Comparison of ENCODE assay signal across 7 mouse cellular contexts in genomic region chr5:120711827-120712226, GRCm38 (mm10). TPM values are rescaled to one million over a fixed set of nuclear protein-coding genes. Genes with fewer than 3 reads are reported as not detected.
DNase-seq lines count a peak whose midpoint lies in the region; ATAC-seq and TF ChIP-seq lines count a peak whose summit lies in the region.

Dtx1 (minus strand) TSS chr5:120711927.

- peak within 1 kb of the TSS; percentile 84 for H3K4me2 ChIP-seq in lung, embryonic 14.5 days
- peak within 1 kb of the TSS; percentile 91 for H3K4me2 ChIP-seq in forebrain, embryonic 12.5 days
- peak within 1 kb of the TSS; percentile 80 for H3K4me2 ChIP-seq in neural tube, embryonic 12.5 days (replicated peaks)

- no peaks in the 10 kb centered on the region for H3K9me3 ChIP-seq in lung, embryonic 14.5 days (ENCODE audit: low read depth, low read length)
- H3K9me3 ChIP-seq in forebrain, embryonic 12.5 days = no peaks in the 10 kb centered on the region
- no peaks in the 10 kb centered on the region for H3K9me3 ChIP-seq in neural tube, embryonic 12.5 days

- DNase-seq in lung, embryonic 14.5 days = no peak
- DNase-seq in lung, postnatal 14 days = no peak
- DNase-seq in layer of hippocampus, postnatal 14 days (ENCODE audit: low spot score in 2 of 2) = no peak
- DNase-seq in ovary, adult 18-20 months (ENCODE audit: low spot score) = no peak
- no peak for DNase-seq in Muller cell, postnatal 12 days (ENCODE audit: inconsistent ontology term)

- 35% methylated on average over 3 of the region's 3 CpGs for WGBS in lung, embryonic 14.5 days
- 26% methylated on average over 3 of the region's 3 CpGs for WGBS in forebrain, embryonic 12.5 days
- 32% methylated on average over 3 of the region's 3 CpGs for WGBS in neural tube, embryonic 12.5 days

- H3K27me3 ChIP-seq in lung, embryonic 14.5 days (ENCODE audit: insufficient read depth, low read length) = peaks cover 48% of the 10 kb centered on the region
- H3K27me3 ChIP-seq in forebrain, embryonic 12.5 days = peaks cover 91% of the 10 kb centered on the region
- H3K27me3 ChIP-seq in neural tube, embryonic 12.5 days (replicated peaks) = peaks cover 78% of the 10 kb centered on the region

- peak within 1 kb of the TSS; percentile 46 for H3K4me3 ChIP-seq in lung, embryonic 14.5 days (ENCODE audit: low read depth, low read length)
- peak within 1 kb of the TSS; percentile 64 for H3K4me3 ChIP-seq in forebrain, embryonic 12.5 days (replicated peaks)
- peak within 1 kb of the TSS; percentile 57 for H3K4me3 ChIP-seq in neural tube, embryonic 12.5 days

- no peak for ATAC-seq in lung, embryonic 14.5 days (ENCODE audit: insufficient read depth)
- ATAC-seq in forebrain, embryonic 12.5 days (ENCODE audit: low FRiP score) = no peak
- ATAC-seq in neural tube, embryonic 12.5 days (ENCODE audit: low FRiP score, low read depth) = no peak

- H3K4me1 ChIP-seq in lung, embryonic 14.5 days (ENCODE audit: insufficient read depth) = 0 out of 2 replicates have a peak, but pooled peaks cover 3% of the 10 kb centered on the region
- peaks cover 27% of the 10 kb centered on the region for H3K4me1 ChIP-seq in forebrain, embryonic 12.5 days
- peaks cover 26% of the 10 kb centered on the region for H3K4me1 ChIP-seq in neural tube, embryonic 12.5 days

- no peak within 1 kb of the TSS for H3K27ac ChIP-seq in lung, embryonic 14.5 days (ENCODE audit: low read depth)
- peak within 1 kb of the TSS; percentile 43 for H3K27ac ChIP-seq in forebrain, embryonic 12.5 days
- peak within 1 kb of the TSS; percentile 39 for H3K27ac ChIP-seq in neural tube, embryonic 12.5 days

- no peaks in the 10 kb centered on the region for H3K36me3 ChIP-seq in lung, embryonic 14.5 days (ENCODE audit: insufficient read depth)
- no peaks in the 10 kb centered on the region for H3K36me3 ChIP-seq in forebrain, embryonic 12.5 days (replicated peaks)
- H3K36me3 ChIP-seq in neural tube, embryonic 12.5 days = no peaks in the 10 kb centered on the region

- no peak for TF ChIP-seq CTCF in lung, embryonic 14.5 days (IDR thresholded peaks at IDR 0.05; ENCODE audit: low read depth)

- peak within 1 kb of the TSS; percentile 46 for H3K9ac ChIP-seq in lung, embryonic 14.5 days
- H3K9ac ChIP-seq in forebrain, embryonic 12.5 days = peak within 1 kb of the TSS; percentile 66
- H3K9ac ChIP-seq in neural tube, embryonic 12.5 days = peak within 1 kb of the TSS; percentile 80

RNA-seq across cellular contexts. Expression of gene Dtx1, which starts in this region (rescaled TPM):
- 2.2 and 2.8 TPM in 2 replicates for polyA plus RNA-seq in lung, embryonic 14.5 days (2014; fragmentation: Nextera tagmentation; extraction: Ambion mirVana)
- polyA plus RNA-seq in forebrain, embryonic 12.5 days (2016; fragmentation: Nextera tagmentation; extraction: Ambion mirVana) = 17.1 and 18.1 TPM in 2 replicates
- 10 to 100 TPM; 70.5 to 74.2 TPM for total RNA-seq in layer of hippocampus, postnatal 14 days (2021)
- 27.0 and 29.1 TPM in 2 replicates for polyA plus RNA-seq in neural tube, embryonic 12.5 days (2016; fragmentation: Nextera tagmentation; extraction: Ambion mirVana)
